Mouse (Mus musculus): ENCODE measurements around the gene Gm10647. TPM values are rescaled to one million over a fixed set of nuclear protein-coding genes. Genes with fewer than 3 reads are reported as not detected.
"Not testable (repeated sequence)": the region's sequence is repeated elsewhere in the genome, so short reads cannot be mapped to it uniquely, and the experiment has no call there.

The Gm10647 gene
- total and polyA plus RNA-seq, 3 experiments: 0.22 TPM; not detected in 2

- H3K9me3 ChIP-seq (replicated peaks): no peaks in the 10 kb centered on the region
- no peaks in the 10 kb centered on the region for H3K4me1 ChIP-seq (ENCODE audit: insufficient read depth, low read depth, low read length)
- ATAC-seq (ENCODE audit: extremely low read depth, insufficient number of reproducible peaks, low FRiP score, poor library complexity, severe bottlenecking): no peak
- no peak overlapping the region for H3K4me3 ChIP-seq (ENCODE audit: low read depth, low read length)
- DNase-seq (ENCODE audit: low spot score): no peak
- H3K36me3 ChIP-seq (replicated peaks): no peaks in the 10 kb centered on the region
- TF ChIP-seq CTCF (IDR thresholded peaks at IDR 0.05; ENCODE audit: low read depth, low read length) (no peak), GATA2 (IDR thresholded peaks at IDR 0.05; ENCODE audit: borderline replicate concordance, low read depth, low read length) (no peak), TAL1 (conservative IDR thresholded peaks at IDR 0.05; ENCODE audit: low read depth, low read length) (no peak), POLR2AphosphoS5 (IDR thresholded peaks at IDR 0.05; ENCODE audit: insufficient replicate concordance, low read depth, low read length) (no peak), GATA1 (IDR thresholded peaks at IDR 0.05; ENCODE audit: borderline replicate concordance, low read length) (no peak)
- peaks cover 12% of the 10 kb centered on the region for H3K27me3 ChIP-seq (ENCODE audit: insufficient read depth, low read length)
Measured at GRCm38 (mm10) chr9:66813392-66813791, 16.6 kb downstream of the Gm10647 start.

DNA sequence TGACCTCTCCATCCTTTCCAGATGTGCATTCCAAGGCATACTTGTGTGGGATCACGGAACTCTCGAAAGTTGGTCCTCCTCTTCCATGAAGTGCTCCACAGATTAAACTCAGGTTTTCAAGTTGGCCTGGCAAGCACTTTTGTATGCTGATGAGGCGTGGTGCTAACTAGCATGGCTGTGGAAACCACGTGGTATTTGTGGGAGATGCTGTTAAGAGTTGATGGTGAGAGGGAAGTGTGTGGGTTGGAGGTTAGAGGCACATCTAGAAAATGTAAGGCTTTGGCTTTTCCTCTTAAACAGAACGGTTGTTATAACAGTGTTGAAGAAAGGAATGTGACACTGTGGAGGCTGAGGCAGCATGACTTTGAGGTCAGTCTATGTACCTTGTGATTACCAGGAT lies 24.2 kb downstream of the Gm10647 start:
- TF ChIP-seq TAL1 (conservative IDR thresholded peaks at IDR 0.05; ENCODE audit: low read depth, low read length) (no peak), GATA1 (IDR thresholded peaks at IDR 0.05; ENCODE audit: borderline replicate concordance, low read length) (no peak), POLR2AphosphoS5 (IDR thresholded peaks at IDR 0.05; ENCODE audit: insufficient replicate concordance, low read depth, low read length) (no peak), GATA2 (IDR thresholded peaks at IDR 0.05; ENCODE audit: borderline replicate concordance, low read depth, low read length) (no peak), CTCF (IDR thresholded peaks at IDR 0.05; ENCODE audit: low read depth, low read length) (no peak)
- no peak for DNase-seq (ENCODE audit: low spot score)
- ATAC-seq (ENCODE audit: extremely low read depth, insufficient number of reproducible peaks, low FRiP score, poor library complexity, severe bottlenecking): no peak

GRCm38 (mm10) chr9:66822255-66822654 lies 25.4 kb downstream of the Gm10647 start:
- H3K4me1 ChIP-seq (ENCODE audit: insufficient read depth, low read depth, low read length); H3K9me3 ChIP-seq (replicated peaks); H3K4me3 ChIP-seq (ENCODE audit: low read depth, low read length); H3K36me3 ChIP-seq (replicated peaks); DNase-seq (ENCODE audit: low spot score); ATAC-seq (ENCODE audit: extremely low read depth, insufficient number of reproducible peaks, low FRiP score, poor library complexity, severe bottlenecking): not testable (repeated sequence)
- peaks cover 12% of the 10 kb centered on the region; the same call in 1 of the 2 replicates for H3K27me3 ChIP-seq (ENCODE audit: insufficient read depth, low read length)

More for the DNA sequence above, 24.2 kb downstream of the Gm10647 start:
- Histone ChIP-seq H3K4me3 (ENCODE audit: low read depth, low read length) (no peak overlapping the region), H3K27me3 (ENCODE audit: insufficient read depth, low read length) (peaks cover 12% of the 10 kb centered on the region; the same call in 1 of the 2 replicates), H3K36me3 (replicated peaks) (no peaks in the 10 kb centered on the region), H3K4me1 (ENCODE audit: insufficient read depth, low read depth, low read length) (no peaks in the 10 kb centered on the region), H3K9me3 (replicated peaks) (no peaks in the 10 kb centered on the region)

DNA sequence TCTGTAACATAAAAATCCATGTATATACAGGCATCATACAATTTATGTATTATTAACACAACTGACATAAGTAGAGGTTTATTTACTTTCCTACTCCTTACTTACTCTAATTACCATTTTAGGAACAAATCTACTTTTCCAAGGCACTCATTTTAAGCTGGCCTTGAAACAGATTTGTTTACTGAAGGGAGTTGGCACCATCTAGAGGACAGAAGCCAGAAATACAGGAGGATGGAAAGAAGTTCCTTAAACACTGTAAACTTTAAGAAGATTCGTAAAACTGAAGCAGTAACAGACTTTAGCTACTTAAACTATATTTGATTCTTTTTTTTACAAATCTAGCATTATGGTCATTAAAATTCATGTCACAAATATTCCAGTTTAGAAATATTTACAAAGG lies 29.2 kb downstream of the Gm10647 start:
- TF ChIP-seq TAL1 (conservative IDR thresholded peaks at IDR 0.05; ENCODE audit: low read depth, low read length): no peak
- no peak for TF ChIP-seq POLR2AphosphoS5 (IDR thresholded peaks at IDR 0.05; ENCODE audit: insufficient replicate concordance, low read depth, low read length)
- no peak for TF ChIP-seq CTCF (IDR thresholded peaks at IDR 0.05; ENCODE audit: low read depth, low read length)
- no peaks in the 10 kb centered on the region for H3K9me3 ChIP-seq (replicated peaks)
- DNase-seq (ENCODE audit: low spot score) (no peak), ATAC-seq (ENCODE audit: extremely low read depth, insufficient number of reproducible peaks, low FRiP score, poor library complexity, severe bottlenecking) (no peak)
- no peaks in the 10 kb centered on the region for H3K4me1 ChIP-seq (ENCODE audit: insufficient read depth, low read depth, low read length)
- peaks cover 6% of the 10 kb centered on the region for H3K27me3 ChIP-seq (ENCODE audit: insufficient read depth, low read length)
- H3K36me3 ChIP-seq (replicated peaks): no peaks in the 10 kb centered on the region
- H3K4me3 ChIP-seq (ENCODE audit: low read depth, low read length): no peak overlapping the region

DNA sequence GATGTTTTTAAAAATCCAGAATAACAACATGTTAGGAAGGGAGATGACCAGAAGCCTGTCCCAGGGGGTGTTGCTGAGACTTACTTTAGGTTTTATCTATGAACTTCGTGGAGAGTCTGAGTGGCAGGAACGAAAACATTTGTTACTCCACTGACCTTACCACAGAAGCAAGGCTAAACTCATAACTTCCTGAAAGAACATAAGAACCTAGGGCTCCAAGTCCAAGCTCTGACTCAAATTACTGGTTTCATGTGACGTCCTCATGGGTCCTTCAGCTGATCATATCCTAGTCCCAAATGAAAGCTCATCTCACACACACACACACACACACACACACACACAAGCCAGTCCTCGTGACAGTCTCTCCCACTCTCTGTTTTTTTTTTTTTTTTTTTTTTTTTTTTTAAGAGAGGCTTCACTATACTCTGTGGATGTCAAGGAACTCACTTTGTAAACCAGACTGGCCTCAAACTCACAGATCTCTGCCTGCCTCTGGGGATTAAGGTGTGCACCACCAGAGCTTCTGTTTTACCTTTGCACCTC lies 35.6 kb downstream of the Gm10647 start:
- no peak overlapping the region for H3K4me3 ChIP-seq (ENCODE audit: low read depth, low read length)
- TF ChIP-seq POLR2AphosphoS5 (IDR thresholded peaks at IDR 0.05; ENCODE audit: insufficient replicate concordance, low read depth, low read length) (no peak), TAL1 (conservative IDR thresholded peaks at IDR 0.05; ENCODE audit: low read depth, low read length) (no peak), GATA2 (IDR thresholded peaks at IDR 0.05; ENCODE audit: borderline replicate concordance, low read depth, low read length) (no peak), GATA1 (IDR thresholded peaks at IDR 0.05; ENCODE audit: borderline replicate concordance, low read length) (no peak), CTCF (IDR thresholded peaks at IDR 0.05; ENCODE audit: low read depth, low read length) (no peak)
- ATAC-seq (ENCODE audit: extremely low read depth, insufficient number of reproducible peaks, low FRiP score, poor library complexity, severe bottlenecking) (no peak), DNase-seq (ENCODE audit: low spot score) (no peak)
- H3K36me3 ChIP-seq (replicated peaks): no peaks in the 10 kb centered on the region
- H3K9me3 ChIP-seq (replicated peaks): no peaks in the 10 kb centered on the region
- H3K4me1 ChIP-seq (ENCODE audit: insufficient read depth, low read depth, low read length): peaks cover 18% of the 10 kb centered on the region
- H3K27me3 ChIP-seq (ENCODE audit: insufficient read depth, low read length): peaks cover 10% of the 10 kb centered on the region

- no peak for TF ChIP-seq POLR2AphosphoS5 (IDR thresholded peaks at IDR 0.05; ENCODE audit: insufficient replicate concordance, low read depth, low read length)
- no peak for TF ChIP-seq GATA2 (IDR thresholded peaks at IDR 0.05; ENCODE audit: borderline replicate concordance, low read depth, low read length)
- TF ChIP-seq CTCF (IDR thresholded peaks at IDR 0.05; ENCODE audit: low read depth, low read length): no peak
- no peak for TF ChIP-seq GATA1 (IDR thresholded peaks at IDR 0.05; ENCODE audit: borderline replicate concordance, low read length)
- TF ChIP-seq TAL1 (conservative IDR thresholded peaks at IDR 0.05; ENCODE audit: low read depth, low read length): no peak
- Histone ChIP-seq H3K4me1 (ENCODE audit: insufficient read depth, low read depth, low read length) (peaks cover 18% of the 10 kb centered on the region), H3K27me3 (ENCODE audit: insufficient read depth, low read length) (peaks cover 6% of the 10 kb centered on the region; the same call in 1 of the 2 replicates), H3K36me3 (replicated peaks) (no peaks in the 10 kb centered on the region), H3K4me3 (ENCODE audit: low read depth, low read length) (no peak overlapping the region), H3K9me3 (replicated peaks) (no peaks in the 10 kb centered on the region)
- no peak for DNase-seq (ENCODE audit: low spot score)
- no peak for ATAC-seq (ENCODE audit: extremely low read depth, insufficient number of reproducible peaks, low FRiP score, poor library complexity, severe bottlenecking)
Measured at GRCm38 (mm10) chr9:66833851-66834250, 37.0 kb downstream of the Gm10647 start.

All from G1E (cell line).